Mouse (Mus musculus) bone marrow macrophage, adult 2 months (primary cell): ENCODE measurements at regions not wholly inside any gene's neighbourhood (a gene's known extent, or its start where the extent isn't known, plus 50 kb on each side); places are given as distances from the start of the nearest gene placed in this dataset.

Source experiments
- H3K27ac ChIP-seq: 2 replicates; pipeline ENCODE4 v1.5.1; 2012; ENCODE audit warnings: low read depth, low read length; ENCODE audit not compliant: insufficient read depth
- H3K4me1 ChIP-seq: 2 replicates; pipeline ENCODE4 v1.6.1; 2012; ENCODE audit warnings: low read length; ENCODE audit not compliant: control insufficient read depth, insufficient read depth
- H3K4me3 ChIP-seq: 2 replicates; pipeline ENCODE4 v1.5.1; 2012; ENCODE audit warnings: mild to moderate bottlenecking, low read length, moderate library complexity; ENCODE audit not compliant: insufficient read depth
- CTCF ChIP-seq: IDR thresholded peaks from 2 replicates; pipeline ENCODE4 v1.5.1; 2012; ENCODE audit warnings: low read depth, mild to moderate bottlenecking, low read length, moderate library complexity
- POLR2A ChIP-seq: IDR thresholded peaks from 2 replicates; pipeline ENCODE4 v1.6.1; 2012; ENCODE audit warnings: mild to moderate bottlenecking, low read depth, low read length, borderline replicate concordance

GRCm38 (mm10) chr7:138503016-138503415, 105.5 kb upstream of the Tcerg1l start:
- no peak overlapping the region for H3K27ac ChIP-seq
- TF ChIP-seq POLR2A (no peak), CTCF (no peak)
- no peaks in the 10 kb centered on the region for H3K4me1 ChIP-seq
- no peak overlapping the region for H3K4me3 ChIP-seq

DNA sequence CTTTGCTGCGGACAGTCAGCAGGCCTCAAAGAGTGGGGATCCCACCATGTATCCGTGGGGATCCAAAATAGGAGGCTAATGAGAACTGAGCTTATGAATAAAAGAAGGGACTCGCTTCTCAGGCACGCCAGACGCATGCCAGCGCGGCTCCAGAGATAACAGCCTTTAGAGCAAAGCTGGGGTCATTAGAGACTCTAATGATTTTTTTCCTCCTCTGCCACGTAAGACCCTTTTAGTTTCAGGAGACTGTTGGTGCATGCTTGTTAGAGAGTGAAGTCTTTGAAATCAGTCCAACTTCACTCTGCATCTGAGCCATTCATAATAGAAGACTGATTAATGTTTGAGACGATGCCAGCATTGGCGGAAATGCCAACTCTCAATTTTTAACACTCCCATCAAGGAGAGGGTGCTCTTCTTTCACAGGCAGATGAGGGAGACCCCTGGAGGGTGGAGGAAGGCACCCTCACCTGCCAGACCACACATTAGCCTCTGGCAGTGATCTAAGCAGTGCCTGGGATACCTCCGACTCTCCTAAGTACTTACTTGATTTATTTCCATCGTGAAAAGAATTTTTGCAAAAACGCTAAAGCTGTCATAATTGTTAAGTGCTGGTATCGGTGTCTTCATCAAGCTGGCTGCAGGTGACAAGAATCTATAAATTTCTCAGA, 104.0 kb upstream of the Tcerg1l start:
- Histone ChIP-seq H3K4me3 (no peak overlapping the region), H3K4me1 (no peaks in the 10 kb centered on the region), H3K27ac (no peak overlapping the region)
- TF ChIP-seq CTCF: no peak
- no peak for TF ChIP-seq POLR2A

GRCm38 (mm10) chr7:138497771-138498170, 100.2 kb upstream of the Tcerg1l start:
- Histone ChIP-seq H3K4me1 (no peaks in the 10 kb centered on the region), H3K4me3 (no peak overlapping the region), H3K27ac (no peak overlapping the region)
- TF ChIP-seq CTCF: no peak
- TF ChIP-seq POLR2A: no peak

- TF ChIP-seq CTCF: no peak
- TF ChIP-seq POLR2A: no peak
- Histone ChIP-seq H3K4me3 (no peak overlapping the region), H3K27ac (no peak overlapping the region), H3K4me1 (no peaks in the 10 kb centered on the region)
These were observed 99.7 kb upstream of the Tcerg1l start for GRCm38 (mm10) chr7:138497202-138497601.

DNA sequence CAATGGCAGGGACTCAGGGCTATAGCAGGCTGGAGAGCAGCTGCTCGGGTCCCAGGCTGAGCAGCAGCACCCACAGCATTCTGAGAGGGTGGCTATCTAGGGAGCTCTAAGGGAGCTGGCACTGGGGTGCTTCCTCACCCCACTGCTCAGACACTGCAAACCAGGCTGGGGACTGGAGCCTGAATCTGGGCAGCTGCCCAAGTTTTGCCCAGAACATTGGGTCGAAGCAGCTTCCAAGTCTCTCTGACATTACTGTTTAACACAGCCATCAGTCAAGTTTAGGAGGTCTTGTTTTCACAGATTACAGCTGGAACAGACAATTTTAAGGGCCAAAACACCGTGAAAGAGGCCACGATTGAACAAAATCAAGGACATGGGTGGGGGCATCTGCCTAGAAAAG, 96.1 kb upstream of the Tcerg1l start:
- Histone ChIP-seq H3K4me3 (no peak overlapping the region), H3K4me1 (no peaks in the 10 kb centered on the region), H3K27ac (no peak overlapping the region)
- TF ChIP-seq CTCF: no peak
- TF ChIP-seq POLR2A: no peak

DNA sequence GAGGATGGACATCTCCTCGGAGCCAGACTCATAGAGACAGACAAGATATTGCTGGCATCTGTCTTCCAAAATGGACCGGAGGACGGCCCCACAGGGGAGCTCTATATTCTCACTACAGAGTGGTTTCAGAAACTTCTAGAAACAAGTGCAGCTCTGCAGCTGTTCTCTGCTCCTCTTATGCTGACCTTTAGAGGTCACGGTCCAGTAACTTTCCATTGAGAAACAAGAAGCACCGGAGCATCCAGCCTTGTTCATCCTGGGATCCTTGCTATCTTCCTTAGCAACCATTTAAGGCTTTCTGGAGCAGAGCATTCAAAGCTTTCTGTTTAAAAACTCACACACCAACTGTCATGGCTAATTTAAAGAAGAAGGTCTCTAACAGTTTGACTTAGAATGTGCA, 94.7 kb upstream of the Tcerg1l start:
- H3K4me1 ChIP-seq: no peaks in the 10 kb centered on the region
- no peak overlapping the region for H3K27ac ChIP-seq
- no peak overlapping the region for H3K4me3 ChIP-seq
- no peak for TF ChIP-seq CTCF
- TF ChIP-seq POLR2A: no peak

DNA sequence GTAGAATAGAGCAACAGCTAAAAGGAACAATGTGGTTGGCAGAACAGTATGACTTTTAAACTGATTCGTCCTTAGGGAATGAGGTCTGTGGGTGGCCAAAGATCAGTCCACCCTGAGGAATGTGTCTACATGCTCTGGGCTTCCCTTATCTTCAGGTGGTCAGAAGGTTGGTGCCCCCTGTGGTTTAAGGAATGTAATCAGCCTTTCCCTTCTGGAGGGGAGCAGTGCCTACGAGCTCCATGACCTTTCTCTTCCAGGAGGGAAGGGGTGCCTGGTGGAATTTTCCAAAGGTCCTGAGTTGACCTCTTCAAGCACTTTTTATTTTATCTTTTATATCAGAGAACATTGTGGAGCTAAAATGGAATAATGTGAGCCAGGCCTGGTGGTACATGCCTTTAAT, 91.9 kb upstream of the Tcerg1l start:
- TF ChIP-seq POLR2A: no peak
- TF ChIP-seq CTCF: no peak
- Histone ChIP-seq H3K4me3 (no peak overlapping the region), H3K27ac (no peak overlapping the region), H3K4me1 (no peaks in the 10 kb centered on the region)

GRCm38 (mm10) chr7:138488201-138488720, 90.7 kb upstream of the Tcerg1l start:
- TF ChIP-seq POLR2A (no peak), CTCF (no peak)
- Histone ChIP-seq H3K4me3 (no peak overlapping the region), H3K27ac (no peak overlapping the region), H3K4me1 (no peaks in the 10 kb centered on the region)

DNA sequence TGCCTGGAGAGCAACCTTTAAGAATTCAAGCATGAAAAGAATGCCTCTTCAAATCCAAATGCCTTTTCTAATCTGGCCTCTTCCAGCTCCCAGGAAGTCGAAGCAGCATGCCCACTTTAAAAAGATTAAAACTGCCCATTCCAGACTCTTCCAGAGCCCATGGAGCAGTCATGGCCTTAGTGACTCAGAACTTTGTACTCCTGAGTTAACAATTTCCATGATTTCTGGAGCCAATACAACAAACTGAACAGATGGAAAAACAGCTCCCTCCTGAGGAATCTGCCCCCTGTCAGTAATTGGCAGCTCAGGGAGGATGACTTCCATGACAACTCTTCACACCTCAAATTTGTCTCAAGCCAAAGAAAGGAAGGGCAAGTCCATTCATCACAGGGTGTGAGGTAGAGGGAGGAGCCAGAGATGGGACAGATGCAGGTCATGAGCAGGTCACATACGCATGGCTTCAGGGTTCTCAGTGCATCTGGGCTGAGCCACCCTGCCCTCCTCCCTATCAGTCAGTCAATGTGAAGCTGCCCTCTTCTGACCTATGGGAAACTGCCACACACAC, 75.4 kb upstream of the Tcerg1l start:
- no peak for TF ChIP-seq POLR2A
- TF ChIP-seq CTCF: no peak

GRCm38 (mm10) chr7:138472371-138472770, 74.8 kb upstream of the Tcerg1l start:
- no peaks in the 10 kb centered on the region for H3K4me1 ChIP-seq
- no peak overlapping the region for H3K4me3 ChIP-seq
- H3K27ac ChIP-seq: no peak overlapping the region
- TF ChIP-seq POLR2A (no peak), CTCF (no peak)

More for the DNA sequence above, 75.4 kb upstream of the Tcerg1l start:
- Histone ChIP-seq H3K4me3 (no peak overlapping the region), H3K27ac (no peak overlapping the region), H3K4me1 (no peaks in the 10 kb centered on the region)

DNA sequence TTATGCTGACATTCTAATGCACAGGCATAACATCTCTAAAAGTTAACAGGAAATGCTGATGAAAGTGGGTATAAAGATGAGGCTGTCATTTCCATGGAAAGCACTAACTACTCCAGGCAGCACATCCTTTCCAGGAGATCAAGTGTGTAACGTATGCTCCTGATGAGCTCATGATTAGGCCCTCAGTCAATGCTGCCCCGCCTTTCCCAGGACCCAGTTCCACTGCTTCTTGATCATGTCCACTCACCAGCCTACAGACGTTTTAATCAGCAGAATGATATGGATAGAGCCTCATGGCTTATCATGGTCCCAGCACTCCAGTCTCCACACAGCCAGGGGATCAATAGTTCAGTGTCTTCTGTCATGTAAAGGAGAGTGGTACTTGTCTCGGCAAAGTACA, 71.7 kb upstream of the Tcerg1l start:
- TF ChIP-seq CTCF: no peak
- no peak for TF ChIP-seq POLR2A
- no peak overlapping the region for H3K4me3 ChIP-seq
- H3K27ac ChIP-seq: no peak overlapping the region
- H3K4me1 ChIP-seq: no peaks in the 10 kb centered on the region
